8 mouse cellular contexts compared by ENCODE assay signal in genomic region chr6:142964076-142964530, GRCm38 (mm10). TPM values are rescaled to one million over a fixed set of nuclear protein-coding genes. Genes with fewer than 3 reads are reported as not detected.
DNase-seq lines count a peak whose midpoint lies in the region; ATAC-seq and TF ChIP-seq lines count a peak whose summit lies in the region.

St8sia1 (minus strand) TSS chr6:142964452.

- ATAC-seq in embryonic facial prominence, embryonic 14.5 days (ENCODE audit: low read depth): peak; percentile 70
- ATAC-seq in hindbrain, embryonic 14.5 days (ENCODE audit: low FRiP score): peak; percentile 77
- peak; percentile 76 for ATAC-seq in midbrain, embryonic 13.5 days

- H3K9ac ChIP-seq in embryonic facial prominence, embryonic 14.5 days (ENCODE audit: low read depth, low read length): peak within 1 kb of the TSS; percentile 67
- H3K9ac ChIP-seq in hindbrain, embryonic 14.5 days: peak within 1 kb of the TSS; percentile 86
- peak within 1 kb of the TSS; percentile 95 for H3K9ac ChIP-seq in midbrain, embryonic 13.5 days (replicated peaks)

- peaks cover 11% of the 10 kb centered on the region; the same call in 1 of the 2 replicates for H3K27me3 ChIP-seq in embryonic facial prominence, embryonic 14.5 days (replicated peaks; ENCODE audit: control insufficient read depth, insufficient read depth, low read length)
- H3K27me3 ChIP-seq in hindbrain, embryonic 14.5 days (ENCODE audit: control insufficient read depth, insufficient read depth, low read length): no peaks in the 10 kb centered on the region
- H3K27me3 ChIP-seq in midbrain, embryonic 13.5 days: no peaks in the 10 kb centered on the region

- under 1% methylated on average over 28 of the region's 45 CpGs for WGBS in embryonic facial prominence, embryonic 14.5 days
- under 1% methylated on average over 45 of the region's 45 CpGs for WGBS in hindbrain, embryonic 14.5 days
- WGBS in midbrain, embryonic 13.5 days: under 1% methylated on average over 45 of the region's 45 CpGs

- H3K27ac ChIP-seq in embryonic facial prominence, embryonic 14.5 days (replicated peaks; ENCODE audit: low read depth, low read length): peak within 1 kb of the TSS; percentile 54
- H3K27ac ChIP-seq in hindbrain, embryonic 14.5 days: peak within 1 kb of the TSS; percentile 98
- H3K27ac ChIP-seq in left cerebral cortex, adult 2 months: peak within 1 kb of the TSS; percentile 95
- H3K27ac ChIP-seq in midbrain, embryonic 13.5 days: peak within 1 kb of the TSS; percentile 97

- H3K4me2 ChIP-seq in embryonic facial prominence, embryonic 14.5 days (ENCODE audit: low read depth, low read length): peak within 1 kb of the TSS; percentile 97
- peak within 1 kb of the TSS; percentile 76 for H3K4me2 ChIP-seq in hindbrain, embryonic 14.5 days (replicated peaks)
- peak within 1 kb of the TSS; percentile 84 for H3K4me2 ChIP-seq in midbrain, embryonic 13.5 days (replicated peaks)

- intact Hi-C loops in left cerebral cortex, adult 2 months (cut with DNase I): loop anchor here (2.0 to 10.0 kb wide), 6 partner anchors 35 to 439 kb away; no protein-coding TSS in a partner anchor

- no peak; the same call in 1 of the 2 replicates for TF ChIP-seq CTCF in left cerebral cortex, adult 2 months (IDR thresholded peaks at IDR 0.05)

- DNase-seq in adrenal gland, adult 2 months: peak; percentile 14
- DNase-seq in adrenal gland, adult 18-20 months (ENCODE audit: low spot score in 2 of 2): no peak
- DNase-seq in ZHBTc4 (ENCODE audit: low read depth, low spot score): peak; percentile 80
- peak; percentile 30 for DNase-seq in embryonic facial prominence, embryonic 14.5 days (ENCODE audit: low spot score)
- DNase-seq in hindbrain, embryonic 14.5 days (ENCODE audit: low spot score): peak; percentile 50
- DNase-seq in left cerebral cortex, adult 2 months (ENCODE audit: extremely low spot score in 1 of 2, low spot score in 2 of 2): peak; percentile 65 to 69
- DNase-seq in thymus, postnatal 0 days (ENCODE audit: low spot score): peak; percentile 58

- peak within 1 kb of the TSS; percentile 60 for H3K4me3 ChIP-seq in embryonic facial prominence, embryonic 14.5 days (ENCODE audit: low read depth, low read length)
- peak within 1 kb of the TSS; percentile 67 for H3K4me3 ChIP-seq in hindbrain, embryonic 14.5 days (replicated peaks; ENCODE audit: low read length)
- peak within 1 kb of the TSS; percentile 71 for H3K4me3 ChIP-seq in left cerebral cortex, adult 2 months
- H3K4me3 ChIP-seq in midbrain, embryonic 13.5 days (replicated peaks): peak within 1 kb of the TSS; percentile 72

- no peaks in the 10 kb centered on the region for H3K36me3 ChIP-seq in embryonic facial prominence, embryonic 14.5 days (ENCODE audit: control insufficient read depth, insufficient read depth, low read length)
- no peaks in the 10 kb centered on the region for H3K36me3 ChIP-seq in hindbrain, embryonic 14.5 days (replicated peaks; ENCODE audit: control insufficient read depth, insufficient read depth)
- H3K36me3 ChIP-seq in midbrain, embryonic 13.5 days: peaks cover 12% of the 10 kb centered on the region

- no peaks in the 10 kb centered on the region for H3K4me1 ChIP-seq in embryonic facial prominence, embryonic 14.5 days (ENCODE audit: control insufficient read depth, insufficient read depth, low read length)
- peaks cover 33% of the 10 kb centered on the region for H3K4me1 ChIP-seq in hindbrain, embryonic 14.5 days (replicated peaks; ENCODE audit: control insufficient read depth, insufficient read depth, low read length)
- peaks cover 40% of the 10 kb centered on the region for H3K4me1 ChIP-seq in midbrain, embryonic 13.5 days (replicated peaks)

- no peaks in the 10 kb centered on the region for H3K9me3 ChIP-seq in embryonic facial prominence, embryonic 14.5 days (ENCODE audit: control insufficient read depth, low read length)
- no peaks in the 10 kb centered on the region for H3K9me3 ChIP-seq in hindbrain, embryonic 14.5 days (ENCODE audit: control insufficient read depth, low read length)
- H3K9me3 ChIP-seq in midbrain, embryonic 13.5 days: no peaks in the 10 kb centered on the region; the same call in 1 of the 2 replicates

RNA-seq across cellular contexts. Expression of gene St8sia1, which starts in this region (rescaled TPM):
- 1 to 10 TPM in 1 of 2 experiments, under 1 TPM in 1; 0.43 to 1.8 TPM for total RNA-seq in adrenal gland, adult 2 months (2021)
- 0.13 and 0.25 TPM in 2 replicates for polyA plus RNA-seq in adrenal gland, adult 2 months (2012; rRNA removed)
- total RNA-seq in adrenal gland, adult 18-20 months (2021): 1 to 10 TPM in 1 of 2 experiments, under 1 TPM in 1; 0.83 to 1.2 TPM
- polyA plus RNA-seq in embryonic facial prominence, embryonic 14.5 days (2014; fragmentation: Nextera tagmentation; extraction: Ambion mirVana): 1.1 and 1.8 TPM in 2 replicates
- polyA plus RNA-seq in hindbrain, embryonic 14.5 days (2014; fragmentation: Nextera tagmentation; extraction: Ambion mirVana): 6.1 and 7.1 TPM in 2 replicates
- 10 to 100 TPM; 29.8 to 30.8 TPM for total RNA-seq in left cerebral cortex, adult 2 months (2021)
- 8.0 and 8.4 TPM in 2 replicates for polyA plus RNA-seq in midbrain, embryonic 13.5 days (2015; fragmentation: Nextera tagmentation; extraction: Ambion mirVana)
- polyA plus RNA-seq in thymus, postnatal 0 days (2015; fragmentation: Nextera tagmentation; extraction: Ambion mirVana): 8.1 and 10.0 TPM in 2 replicates

Comparison
In these comparisons a context has a peak if more than half of its experiments do, and no peak if none do; other contexts are left out.
1. RNA of gene St8sia1 (total RNA-seq): 29.8 to 30.8 TPM in left cerebral cortex, adult 2 months; 0.43 to 1.8 TPM in adrenal gland, adult 2 months and 0.83 to 1.2 TPM in adrenal gland, adult 18-20 months; every median in the first group is over 10 times any median in the second.
2. DNase-seq: peak in adrenal gland, adult 2 months (single experiment), ZHBTc4 (single experiment), embryonic facial prominence, embryonic 14.5 days (single experiment), hindbrain, embryonic 14.5 days (single experiment), left cerebral cortex, adult 2 months (2 of 2) and thymus, postnatal 0 days (single experiment); none in adrenal gland, adult 18-20 months (0 of 2).
3. Peak in every context shown above with its lines, with median percentiles within 50 percentile points of each other: ATAC-seq, H3K27ac ChIP-seq, H3K4me2 ChIP-seq, H3K4me3 ChIP-seq and H3K9ac ChIP-seq.